Mouse (Mus musculus) E14TG2a.4 (cell line): ENCODE data around the gene Pcolce2.

Source experiments
- H3K27me3 ChIP-seq: 2 replicates; pipeline ENCODE4 v1.6.1; 2014; ENCODE audit warnings: low read length, control low read depth; ENCODE audit not compliant: insufficient read depth
- H3K36me3 ChIP-seq: 2 replicates; pipeline ENCODE4 v1.6.1; 2014; ENCODE audit warnings: low read length, control low read depth; ENCODE audit not compliant: insufficient read depth
- H3K4me1 ChIP-seq: replicated peaks from 2 replicates; pipeline ENCODE4 v1.6.1; 2014; ENCODE audit warnings: low read depth, low read length, control low read depth
- H3K4me3 ChIP-seq: replicated peaks from 2 replicates; pipeline ENCODE4 v1.5.1; 2014; ENCODE audit warnings: mild to moderate bottlenecking, low read length
- H3K9me3 ChIP-seq: 2 replicates; pipeline ENCODE4 v1.6.1; 2014; ENCODE audit warnings: low read length, control low read depth
- CTCF ChIP-seq: conservative IDR thresholded peaks from 2 replicates; pipeline ENCODE4 v1.5.1; 2014; ENCODE audit warnings: low read length
- NANOG ChIP-seq: IDR thresholded peaks from 2 replicates; pipeline ENCODE4 v1.6.1; 2014; ENCODE audit warnings: borderline replicate concordance, low read length, mixed read lengths
- POU5F1 ChIP-seq: IDR thresholded peaks from 2 replicates; pipeline ENCODE4 v1.6.1; 2014; ENCODE audit warnings: low read length, borderline replicate concordance

Pcolce2 gene

GRCm38 (mm10) chr9:95667836-95668235 lies 30.4 kb downstream of the Pcolce2 start:
- Histone ChIP-seq H3K9me3 (no peaks in the 10 kb centered on the region), H3K4me1 (peaks cover 30% of the 10 kb centered on the region), H3K36me3 (peaks cover 22% of the 10 kb centered on the region), H3K4me3 (no peak overlapping the region), H3K27me3 (no peaks in the 10 kb centered on the region)
- TF ChIP-seq NANOG = no peak
- no peak for TF ChIP-seq POU5F1
- TF ChIP-seq CTCF = no peak

- H3K36me3 ChIP-seq = peaks cover 22% of the 10 kb centered on the region
- H3K4me1 ChIP-seq = peaks cover 34% of the 10 kb centered on the region
- H3K27me3 ChIP-seq = no peaks in the 10 kb centered on the region
- no peaks in the 10 kb centered on the region for H3K9me3 ChIP-seq
- TF ChIP-seq CTCF (no peak), POU5F1 (no peak), NANOG (no peak)
- no peak overlapping the region for H3K4me3 ChIP-seq
Observed at GRCm38 (mm10) chr9:95668306-95668705, 30.9 kb downstream of the Pcolce2 start.

- peaks cover 49% of the 10 kb centered on the region for H3K36me3 ChIP-seq
- TF ChIP-seq POU5F1 (no peak), CTCF (no peak), NANOG (no peak)
- H3K27me3 ChIP-seq = no peaks in the 10 kb centered on the region
- peaks cover 45% of the 10 kb centered on the region for H3K4me1 ChIP-seq
- peaks cover 21% of the 10 kb centered on the region for H3K9me3 ChIP-seq
- H3K4me3 ChIP-seq = no peak overlapping the region
Observed at GRCm38 (mm10) chr9:95672331-95672730, 34.9 kb downstream of the Pcolce2 start.

- Histone ChIP-seq H3K4me1 (peaks cover 41% of the 10 kb centered on the region), H3K9me3 (peaks cover 21% of the 10 kb centered on the region), H3K36me3 (peaks cover 50% of the 10 kb centered on the region), H3K4me3 (no peak overlapping the region), H3K27me3 (no peaks in the 10 kb centered on the region)
- TF ChIP-seq POU5F1 (no peak), CTCF (peak; percentile 86), NANOG (no peak)
Observed at GRCm38 (mm10) chr9:95672760-95673159, 35.4 kb downstream of the Pcolce2 start.

GRCm38 (mm10) chr9:95675064-95675699 lies 37.8 kb downstream of the Pcolce2 start:
- H3K36me3 ChIP-seq = peaks cover 68% of the 10 kb centered on the region
- H3K4me1 ChIP-seq = peaks cover 22% of the 10 kb centered on the region; the same call in 1 of the 2 replicates
- H3K27me3 ChIP-seq = no peaks in the 10 kb centered on the region
- no peak overlapping the region for H3K4me3 ChIP-seq
- no peak for TF ChIP-seq NANOG
- peaks cover 21% of the 10 kb centered on the region for H3K9me3 ChIP-seq

- Histone ChIP-seq H3K9me3 (peaks cover 21% of the 10 kb centered on the region), H3K27me3 (no peaks in the 10 kb centered on the region), H3K4me3 (no peak overlapping the region), H3K36me3 (peaks cover 65% of the 10 kb centered on the region), H3K4me1 (peaks cover 22% of the 10 kb centered on the region; the same call in 1 of the 2 replicates)
- TF ChIP-seq POU5F1 (no peak), CTCF (no peak), NANOG (no peak)
Observed at GRCm38 (mm10) chr9:95676021-95676420, 38.6 kb downstream of the Pcolce2 start.

GRCm38 (mm10) chr9:95679966-95680365 lies 42.6 kb downstream of the Pcolce2 start:
- TF ChIP-seq POU5F1 (no peak), NANOG (no peak), CTCF (no peak)
- H3K4me1 ChIP-seq = peaks cover 18% of the 10 kb centered on the region
- H3K27me3 ChIP-seq = no peaks in the 10 kb centered on the region
- no peak overlapping the region for H3K4me3 ChIP-seq
- peaks cover 50% of the 10 kb centered on the region for H3K36me3 ChIP-seq
- peaks cover 17% of the 10 kb centered on the region for H3K9me3 ChIP-seq

GRCm38 (mm10) chr9:95680691-95681090 lies 43.3 kb downstream of the Pcolce2 start:
- H3K9me3 ChIP-seq = peaks cover 10% of the 10 kb centered on the region
- no peak for TF ChIP-seq CTCF
- no peak for TF ChIP-seq POU5F1
- TF ChIP-seq NANOG = no peak

GRCm38 (mm10) chr9:95685660-95686440 lies 48.4 kb downstream of the Pcolce2 start:
- Histone ChIP-seq H3K36me3 (peaks cover 35% of the 10 kb centered on the region), H3K4me1 (peaks cover 10% of the 10 kb centered on the region), H3K27me3 (no peaks in the 10 kb centered on the region), H3K4me3 (no peak overlapping the region), H3K9me3 (no peaks in the 10 kb centered on the region)
- TF ChIP-seq CTCF (no peak), POU5F1 (no peak), NANOG (no peak)

More at GRCm38 (mm10) chr9:95680691-95681090, 43.3 kb downstream of the Pcolce2 start:
- no peaks in the 10 kb centered on the region for H3K27me3 ChIP-seq
- H3K4me1 ChIP-seq = peaks cover 10% of the 10 kb centered on the region
- H3K4me3 ChIP-seq = no peak overlapping the region
- peaks cover 43% of the 10 kb centered on the region for H3K36me3 ChIP-seq
